Mouse (Mus musculus): Measurements from ENCODE around the gene Gpx6. TPM values are rescaled to one million over a fixed set of nuclear protein-coding genes. Genes with fewer than 3 reads are reported as not detected.

Gpx6 gene
- total and polyA plus RNA-seq, 3 experiments, result 0.11 TPM; not detected in 2

GRCm38 (mm10) chr13:21313903-21314302 lies 2.0 kb downstream of the Gpx6 start:
- DNase-seq (ENCODE audit: low spot score) (no peak), ATAC-seq (ENCODE audit: extremely low read depth, insufficient number of reproducible peaks, low FRiP score, poor library complexity, severe bottlenecking) (no peak)
- Histone ChIP-seq H3K4me1 (ENCODE audit: insufficient read depth, low read depth, low read length) (peaks cover 10% of the 10 kb centered on the region; the same call in 1 of the 2 replicates), H3K4me3 (ENCODE audit: low read depth, low read length) (no peak overlapping the region), H3K9me3 (replicated peaks) (no peaks in the 10 kb centered on the region), H3K36me3 (replicated peaks) (no peaks in the 10 kb centered on the region), H3K27me3 (ENCODE audit: insufficient read depth, low read length) (peaks cover 11% of the 10 kb centered on the region; the same call in 1 of the 2 replicates)
- TF ChIP-seq GATA1 (IDR thresholded peaks at IDR 0.05; ENCODE audit: borderline replicate concordance, low read length) (no peak), TAL1 (conservative IDR thresholded peaks at IDR 0.05; ENCODE audit: low read depth, low read length) (no peak), POLR2AphosphoS5 (IDR thresholded peaks at IDR 0.05; ENCODE audit: insufficient replicate concordance, low read depth, low read length) (no peak), CTCF (IDR thresholded peaks at IDR 0.05; ENCODE audit: low read depth, low read length) (no peak), GATA2 (IDR thresholded peaks at IDR 0.05; ENCODE audit: borderline replicate concordance, low read depth, low read length) (no peak)

- peaks cover 5% of the 10 kb centered on the region for H3K4me1 ChIP-seq (ENCODE audit: insufficient read depth, low read depth, low read length)
- no peak for ATAC-seq (ENCODE audit: extremely low read depth, insufficient number of reproducible peaks, low FRiP score, poor library complexity, severe bottlenecking)
- peaks cover 21% of the 10 kb centered on the region for H3K27me3 ChIP-seq (ENCODE audit: insufficient read depth, low read length)
- no peaks in the 10 kb centered on the region for H3K9me3 ChIP-seq (replicated peaks)
- no peaks in the 10 kb centered on the region for H3K36me3 ChIP-seq (replicated peaks)
- TF ChIP-seq GATA2 (IDR thresholded peaks at IDR 0.05; ENCODE audit: borderline replicate concordance, low read depth, low read length), result no peak
- TF ChIP-seq CTCF (IDR thresholded peaks at IDR 0.05; ENCODE audit: low read depth, low read length), result no peak
- no peak for TF ChIP-seq TAL1 (conservative IDR thresholded peaks at IDR 0.05; ENCODE audit: low read depth, low read length)
- no peak for TF ChIP-seq POLR2AphosphoS5 (IDR thresholded peaks at IDR 0.05; ENCODE audit: insufficient replicate concordance, low read depth, low read length)
- no peak for TF ChIP-seq GATA1 (IDR thresholded peaks at IDR 0.05; ENCODE audit: borderline replicate concordance, low read length)
- H3K4me3 ChIP-seq (ENCODE audit: low read depth, low read length), result no peak overlapping the region
- no peak for DNase-seq (ENCODE audit: low spot score)
These were observed 8.3 kb downstream of the Gpx6 start for GRCm38 (mm10) chr13:21320262-21320661.

- DNase-seq (ENCODE audit: low spot score), result no peak
- H3K4me1 ChIP-seq (ENCODE audit: insufficient read depth, low read depth, low read length), result peaks cover 8% of the 10 kb centered on the region
- peaks cover 16% of the 10 kb centered on the region for H3K27me3 ChIP-seq (ENCODE audit: insufficient read depth, low read length)
- no peak overlapping the region; the same call in 1 of the 2 replicates for H3K4me3 ChIP-seq (ENCODE audit: low read depth, low read length)
- ATAC-seq (ENCODE audit: extremely low read depth, insufficient number of reproducible peaks, low FRiP score, poor library complexity, severe bottlenecking), result no peak
- no peaks in the 10 kb centered on the region for H3K36me3 ChIP-seq (replicated peaks)
- TF ChIP-seq CTCF (IDR thresholded peaks at IDR 0.05; ENCODE audit: low read depth, low read length), result no peak
- TF ChIP-seq GATA1 (IDR thresholded peaks at IDR 0.05; ENCODE audit: borderline replicate concordance, low read length), result no peak
- no peak for TF ChIP-seq TAL1 (conservative IDR thresholded peaks at IDR 0.05; ENCODE audit: low read depth, low read length)
- no peak for TF ChIP-seq GATA2 (IDR thresholded peaks at IDR 0.05; ENCODE audit: borderline replicate concordance, low read depth, low read length)
- no peak for TF ChIP-seq POLR2AphosphoS5 (IDR thresholded peaks at IDR 0.05; ENCODE audit: insufficient replicate concordance, low read depth, low read length)
- no peaks in the 10 kb centered on the region for H3K9me3 ChIP-seq (replicated peaks)
These were observed 10.1 kb downstream of the Gpx6 start for GRCm38 (mm10) chr13:21321890-21322494.

DNA sequence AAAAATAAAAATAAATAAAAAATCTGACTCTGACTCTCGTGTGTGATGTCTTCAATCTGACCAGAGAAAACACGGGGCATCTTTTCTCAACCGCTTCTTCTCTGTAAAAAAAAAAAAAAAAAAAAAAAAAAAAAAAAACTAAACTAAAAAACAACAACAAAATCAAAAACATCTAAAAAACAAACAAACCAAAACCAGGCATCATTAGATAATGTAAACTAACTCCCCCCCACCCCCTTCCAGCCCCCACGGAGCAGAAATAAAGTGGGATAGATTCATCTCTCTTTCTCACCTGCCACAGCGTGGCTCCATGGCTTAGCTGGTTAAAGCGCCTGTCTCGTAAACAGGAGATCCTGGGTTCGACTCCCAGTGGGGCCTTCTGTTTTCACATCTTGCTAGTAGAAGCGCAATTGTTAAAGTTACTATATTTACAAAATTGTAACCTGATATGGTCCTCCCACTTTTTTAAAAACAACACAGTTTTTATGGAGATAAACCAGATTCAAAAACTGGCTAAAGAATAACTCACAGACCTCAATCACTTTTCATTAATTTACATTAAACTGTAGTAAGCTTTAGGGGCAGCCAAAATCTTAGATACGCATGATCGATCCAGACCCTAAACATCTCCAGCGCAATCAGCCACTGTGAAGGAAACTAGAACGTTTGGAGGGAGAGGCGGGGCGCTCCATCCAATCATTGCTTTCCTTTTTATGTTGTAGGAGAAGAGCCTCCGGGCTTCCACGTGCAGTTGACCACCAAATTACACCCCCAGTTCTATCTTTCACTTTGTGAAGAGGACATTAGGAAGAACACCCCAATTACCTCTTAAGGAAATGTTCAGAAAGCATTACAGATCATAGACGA lies 10.8 kb downstream of the Gpx6 start:
- peaks cover 16% of the 10 kb centered on the region for H3K27me3 ChIP-seq (ENCODE audit: insufficient read depth, low read length)
- no peak overlapping the region for H3K4me3 ChIP-seq (ENCODE audit: low read depth, low read length)

GRCm38 (mm10) chr13:21323405-21323804 lies 11.5 kb downstream of the Gpx6 start:
- Histone ChIP-seq H3K9me3 (replicated peaks) (no peaks in the 10 kb centered on the region), H3K36me3 (replicated peaks) (no peaks in the 10 kb centered on the region), H3K27me3 (ENCODE audit: insufficient read depth, low read length) (peaks cover 20% of the 10 kb centered on the region), H3K4me3 (ENCODE audit: low read depth, low read length) (no peak overlapping the region), H3K4me1 (ENCODE audit: insufficient read depth, low read depth, low read length) (peaks cover 16% of the 10 kb centered on the region)
- DNase-seq (ENCODE audit: low spot score), result no peak
- ATAC-seq (ENCODE audit: extremely low read depth, insufficient number of reproducible peaks, low FRiP score, poor library complexity, severe bottlenecking), result no peak
- TF ChIP-seq POLR2AphosphoS5 (IDR thresholded peaks at IDR 0.05; ENCODE audit: insufficient replicate concordance, low read depth, low read length), result no peak
- no peak for TF ChIP-seq TAL1 (conservative IDR thresholded peaks at IDR 0.05; ENCODE audit: low read depth, low read length)
- TF ChIP-seq CTCF (IDR thresholded peaks at IDR 0.05; ENCODE audit: low read depth, low read length), result no peak
- TF ChIP-seq GATA1 (IDR thresholded peaks at IDR 0.05; ENCODE audit: borderline replicate concordance, low read length), result no peak
- TF ChIP-seq GATA2 (IDR thresholded peaks at IDR 0.05; ENCODE audit: borderline replicate concordance, low read depth, low read length), result no peak

More for the DNA sequence above, 10.8 kb downstream of the Gpx6 start:
- no peaks in the 10 kb centered on the region for H3K9me3 ChIP-seq (replicated peaks)
- peaks cover 16% of the 10 kb centered on the region for H3K4me1 ChIP-seq (ENCODE audit: insufficient read depth, low read depth, low read length)
- no peaks in the 10 kb centered on the region for H3K36me3 ChIP-seq (replicated peaks)
- DNase-seq (ENCODE audit: low spot score) (no peak), ATAC-seq (ENCODE audit: extremely low read depth, insufficient number of reproducible peaks, low FRiP score, poor library complexity, severe bottlenecking) (no peak)
- no peak for TF ChIP-seq TAL1 (conservative IDR thresholded peaks at IDR 0.05; ENCODE audit: low read depth, low read length)
- TF ChIP-seq POLR2AphosphoS5 (IDR thresholded peaks at IDR 0.05; ENCODE audit: insufficient replicate concordance, low read depth, low read length), result no peak
- TF ChIP-seq GATA2 (IDR thresholded peaks at IDR 0.05; ENCODE audit: borderline replicate concordance, low read depth, low read length), result no peak
- no peak for TF ChIP-seq CTCF (IDR thresholded peaks at IDR 0.05; ENCODE audit: low read depth, low read length)
- no peak for TF ChIP-seq GATA1 (IDR thresholded peaks at IDR 0.05; ENCODE audit: borderline replicate concordance, low read length)

GRCm38 (mm10) chr13:21326191-21326590 lies 14.3 kb downstream of the Gpx6 start:
- H3K4me1 ChIP-seq (ENCODE audit: insufficient read depth, low read depth, low read length), result peaks cover 16% of the 10 kb centered on the region
- no peaks in the 10 kb centered on the region for H3K36me3 ChIP-seq (replicated peaks)
- H3K27me3 ChIP-seq (ENCODE audit: insufficient read depth, low read length), result peaks cover 24% of the 10 kb centered on the region
- DNase-seq (ENCODE audit: low spot score) (peak; percentile 3), ATAC-seq (ENCODE audit: extremely low read depth, insufficient number of reproducible peaks, low FRiP score, poor library complexity, severe bottlenecking) (no peak)
- no peak for TF ChIP-seq POLR2AphosphoS5 (IDR thresholded peaks at IDR 0.05; ENCODE audit: insufficient replicate concordance, low read depth, low read length)
- 0 out of 2 replicates have a peak, but pooled peaks have one; percentile 27 for TF ChIP-seq CTCF (IDR thresholded peaks at IDR 0.05; ENCODE audit: low read depth, low read length)
- TF ChIP-seq GATA1 (IDR thresholded peaks at IDR 0.05; ENCODE audit: borderline replicate concordance, low read length), result no peak
- H3K9me3 ChIP-seq (replicated peaks), result no peaks in the 10 kb centered on the region
- no peak overlapping the region for H3K4me3 ChIP-seq (ENCODE audit: low read depth, low read length)
